Mouse (Mus musculus) thymus, postnatal 10 days (tissue): ENCODE measurements around the gene Ctsl.

ENCODE experiments used
- DNase-seq, 2 experiments: peaks; one replicate each; pipeline ENCODE4 v3.0.0; 2021; ENCODE audit warnings: low spot score in 2 of 2

The Ctsl gene

GRCm38 (mm10) chr13:64373695-64374094 is 3.0 kb upstream of the Ctsl start:
- no peak for DNase-seq

GRCm38 (mm10) chr13:64369805-64370172 is 901 bp downstream of the Ctsl start:
- DNase-seq, result peak in 1 of 2 experiments; percentile 34

GRCm38 (mm10) chr13:64368596-64368995 is 2.1 kb downstream of the Ctsl start:
- no peak for DNase-seq

DNA sequence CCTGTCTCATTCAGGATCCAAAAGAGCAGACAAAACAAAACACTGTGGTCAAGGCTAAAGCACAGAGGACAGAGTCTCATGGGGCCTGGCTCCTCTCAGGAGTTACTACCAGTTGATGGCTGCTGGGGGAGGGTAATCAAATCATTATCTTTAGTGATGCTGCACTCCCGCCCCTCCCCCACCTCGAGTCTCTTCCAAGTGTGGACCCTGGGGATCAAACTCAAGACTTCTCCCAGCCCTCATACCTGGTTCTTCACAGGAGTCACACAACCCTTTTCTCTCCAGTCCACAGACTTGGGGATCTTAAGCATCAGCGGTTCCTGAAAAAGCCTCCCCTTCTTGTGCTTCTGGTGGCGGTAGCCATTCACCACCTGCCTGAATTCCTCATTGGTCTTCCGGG is 3.1 kb downstream of the Ctsl start:
- no peak for DNase-seq

DNA sequence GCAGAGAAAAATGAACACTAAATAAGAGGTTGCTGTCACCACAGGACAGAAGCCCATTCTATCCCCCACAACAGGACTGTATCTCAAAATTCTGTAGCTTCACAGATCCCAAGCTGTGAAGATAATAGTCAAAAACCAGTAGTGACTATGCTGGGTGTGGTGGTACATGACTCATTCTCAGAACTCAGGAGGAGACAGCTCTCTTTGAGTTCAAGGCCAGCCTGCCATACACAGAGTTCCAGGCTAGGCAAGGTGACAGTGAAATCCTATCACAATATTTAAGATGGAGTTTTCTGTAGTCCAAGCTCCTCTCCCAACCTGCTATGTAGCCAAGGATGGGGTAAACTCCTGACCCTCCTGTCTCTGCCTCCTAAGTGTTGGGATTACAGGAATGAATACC is 5.4 kb downstream of the Ctsl start:
- DNase-seq, result no peak

- peak in 1 of 2 experiments; percentile 67 for DNase-seq
Measured at GRCm38 (mm10) chr13:64364258-64364657, 6.4 kb downstream of the Ctsl start.

DNA sequence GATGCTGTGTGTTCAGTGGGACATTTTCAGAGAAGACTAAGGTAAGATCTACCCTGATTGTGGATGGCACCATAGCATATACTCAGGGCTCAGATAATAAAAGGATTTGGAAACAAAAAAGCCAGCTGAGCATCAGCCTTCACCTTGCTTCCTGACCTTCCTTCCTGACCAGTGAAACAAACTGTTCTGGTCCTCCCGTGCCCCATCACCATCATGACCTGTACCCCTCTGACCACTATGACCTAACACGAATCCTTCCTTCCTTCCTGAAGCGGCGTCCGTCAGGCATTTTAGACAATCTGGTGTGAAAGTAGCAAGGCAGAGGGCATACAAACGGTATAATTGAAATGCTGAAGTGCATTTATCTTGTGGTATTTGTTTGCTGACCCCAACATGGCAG is 8.6 kb downstream of the Ctsl start:
- DNase-seq, result no peak

DNA sequence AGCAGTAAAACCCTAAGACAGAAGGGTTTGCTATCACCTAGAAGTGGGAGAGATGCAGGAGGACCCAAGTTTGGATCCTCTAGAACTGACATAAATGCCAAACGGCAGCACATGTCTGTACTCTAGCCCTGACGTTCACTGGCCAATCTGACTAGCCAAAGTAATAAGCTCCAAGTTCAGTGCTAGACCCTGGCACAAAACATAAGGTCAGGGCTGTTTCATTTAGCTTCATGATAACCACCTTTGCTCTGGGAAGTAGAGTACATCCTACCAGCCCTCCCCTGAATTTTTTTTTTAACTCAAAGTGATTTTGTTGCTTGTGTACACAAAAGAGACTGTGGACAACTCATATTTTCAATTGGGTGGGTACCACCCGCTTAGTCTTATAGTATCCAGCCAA is 9.7 kb downstream of the Ctsl start:
- DNase-seq, result no peak

DNA sequence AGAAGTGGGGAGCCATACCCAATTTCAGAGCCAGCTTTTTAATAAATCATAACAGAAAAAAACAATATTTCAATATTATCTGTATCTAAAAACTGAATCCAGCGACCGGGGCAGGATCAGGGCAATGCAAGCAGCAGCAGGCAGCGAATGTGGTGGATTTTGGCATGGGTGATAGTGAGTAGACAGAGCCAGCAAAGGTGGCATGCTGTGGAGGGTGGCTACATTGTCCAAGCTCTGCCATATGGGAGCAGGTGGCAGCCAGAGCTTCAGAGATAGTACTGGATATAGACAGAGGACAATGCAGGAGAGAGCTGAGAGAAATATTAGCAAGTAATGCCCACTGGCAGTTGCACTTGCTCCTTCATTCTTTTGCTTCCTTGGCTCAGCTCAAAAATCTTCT is 11.0 kb downstream of the Ctsl start:
- no peak for DNase-seq

GRCm38 (mm10) chr13:64358476-64358875 is 12.2 kb downstream of the Ctsl start:
- no peak for DNase-seq

GRCm38 (mm10) chr13:64357389-64357788 is 13.3 kb downstream of the Ctsl start:
- DNase-seq, result no peak

GRCm38 (mm10) chr13:64349474-64349873 is 21.2 kb downstream of the Ctsl start:
- DNase-seq, result no peak

DNA sequence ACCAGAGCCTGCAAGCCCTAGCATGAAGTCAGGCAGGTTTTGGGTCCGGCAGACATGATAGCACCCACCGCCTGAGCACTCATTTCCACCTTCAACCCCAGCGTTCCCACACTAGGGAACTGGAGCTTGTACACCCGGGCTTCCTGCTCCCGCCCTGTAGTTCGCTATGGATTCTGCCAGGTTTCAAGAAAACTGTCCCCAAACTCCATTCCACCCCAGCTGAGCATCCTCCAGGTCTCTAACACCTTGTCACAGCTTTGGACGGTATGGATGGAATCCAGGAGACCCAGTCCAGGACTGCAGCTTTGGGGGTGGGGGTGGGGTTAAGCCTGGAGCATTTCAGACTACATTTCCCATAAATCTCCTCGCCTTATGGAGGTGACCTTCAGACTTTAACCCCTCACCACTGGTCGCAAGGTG is 26.6 kb downstream of the Ctsl start:
- no peak for DNase-seq

GRCm38 (mm10) chr13:64343598-64343997 is 27.1 kb downstream of the Ctsl start:
- no peak for DNase-seq

DNA sequence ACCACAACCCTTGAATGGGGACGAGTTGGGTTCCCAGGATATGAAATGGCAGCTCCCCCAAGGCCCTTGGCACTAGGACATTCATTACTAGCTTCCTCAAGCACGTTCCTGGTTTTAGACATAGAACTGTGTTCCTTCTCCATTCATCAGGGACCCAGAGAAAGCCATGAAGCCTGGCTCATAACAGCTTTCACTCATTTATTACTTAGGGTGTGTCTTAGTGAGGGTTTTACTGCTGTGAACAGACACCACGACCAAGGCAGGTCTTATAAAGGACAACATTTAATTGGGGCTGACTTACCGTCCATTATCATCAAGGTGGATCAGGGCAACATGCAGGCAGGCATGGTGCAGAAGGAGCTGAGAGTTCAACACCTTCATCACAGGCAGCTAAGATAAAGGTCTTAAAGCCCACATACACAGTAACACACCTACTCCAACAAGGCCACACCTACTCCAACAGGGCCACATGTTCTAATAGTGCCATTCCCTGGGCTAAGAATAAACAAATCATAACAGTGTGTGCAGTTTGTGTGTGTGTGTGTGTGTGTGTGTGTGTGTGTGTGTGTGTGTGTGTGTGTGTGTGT is 35.1 kb downstream of the Ctsl start:
- no peak for DNase-seq

GRCm38 (mm10) chr13:64333102-64333501 is 37.6 kb downstream of the Ctsl start:
- no peak for DNase-seq

- no peak for DNase-seq
Measured at GRCm38 (mm10) chr13:64332321-64332720, 38.4 kb downstream of the Ctsl start.

DNA sequence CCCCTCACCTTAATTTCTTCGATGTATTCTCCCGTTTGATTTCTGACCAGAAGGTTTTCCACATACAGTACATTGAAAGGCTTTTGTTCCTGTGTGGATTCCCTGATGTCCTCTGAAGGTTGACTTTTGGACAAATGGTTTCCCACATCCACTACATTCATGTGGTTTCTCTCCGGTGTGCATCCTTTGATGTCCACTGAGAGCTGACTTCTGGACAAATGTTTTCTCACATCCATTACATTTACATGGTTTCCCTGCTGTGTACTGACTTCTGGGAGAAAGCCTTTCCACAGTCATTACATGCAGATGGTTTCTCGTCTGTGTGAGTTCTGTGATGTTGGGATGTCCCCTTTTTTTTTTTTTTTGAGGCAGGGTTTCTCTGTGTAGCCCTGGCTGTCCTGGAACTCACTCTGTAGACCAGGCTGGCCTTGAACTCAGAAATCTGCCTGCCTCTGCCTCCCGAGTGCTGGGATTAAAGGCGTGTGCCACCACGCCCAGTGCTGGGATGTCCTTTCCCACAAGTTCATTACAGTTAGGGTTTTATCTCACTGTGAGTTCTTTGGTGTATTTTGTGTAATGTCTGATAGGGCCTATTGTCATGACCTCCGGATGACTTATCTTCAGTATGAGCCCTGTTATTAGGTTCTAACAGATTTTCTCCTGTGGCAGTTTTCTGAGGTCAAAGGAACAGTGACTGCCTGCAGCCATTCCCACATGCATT is 48.0 kb downstream of the Ctsl start:
- DNase-seq, result no peak

GRCm38 (mm10) chr13:64320334-64320733 is 50.4 kb downstream of the Ctsl start:
- no peak for DNase-seq

- no peak for DNase-seq
Measured at GRCm38 (mm10) chr13:64319782-64320181, 50.9 kb downstream of the Ctsl start.

DNA sequence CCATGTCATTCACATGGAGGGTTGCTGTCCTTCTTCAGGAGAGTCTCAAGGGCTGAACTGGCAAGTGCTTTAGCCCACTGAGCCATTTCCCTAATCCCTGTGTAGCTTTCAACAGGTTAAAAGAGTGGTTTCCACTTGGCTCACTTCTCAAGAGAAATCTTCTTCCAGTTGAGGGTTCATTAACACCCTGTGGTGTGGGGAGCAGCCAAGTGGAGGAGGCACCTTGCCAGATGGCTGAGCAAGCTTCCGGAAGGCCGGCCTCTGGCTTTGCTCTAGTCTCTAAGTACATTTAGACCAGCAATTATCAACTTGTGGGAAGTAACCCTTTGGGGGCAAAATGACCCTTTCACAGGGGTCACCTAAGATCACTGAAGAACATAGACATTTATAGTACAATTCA is 52.3 kb downstream of the Ctsl start:
- DNase-seq, result no peak

DNA sequence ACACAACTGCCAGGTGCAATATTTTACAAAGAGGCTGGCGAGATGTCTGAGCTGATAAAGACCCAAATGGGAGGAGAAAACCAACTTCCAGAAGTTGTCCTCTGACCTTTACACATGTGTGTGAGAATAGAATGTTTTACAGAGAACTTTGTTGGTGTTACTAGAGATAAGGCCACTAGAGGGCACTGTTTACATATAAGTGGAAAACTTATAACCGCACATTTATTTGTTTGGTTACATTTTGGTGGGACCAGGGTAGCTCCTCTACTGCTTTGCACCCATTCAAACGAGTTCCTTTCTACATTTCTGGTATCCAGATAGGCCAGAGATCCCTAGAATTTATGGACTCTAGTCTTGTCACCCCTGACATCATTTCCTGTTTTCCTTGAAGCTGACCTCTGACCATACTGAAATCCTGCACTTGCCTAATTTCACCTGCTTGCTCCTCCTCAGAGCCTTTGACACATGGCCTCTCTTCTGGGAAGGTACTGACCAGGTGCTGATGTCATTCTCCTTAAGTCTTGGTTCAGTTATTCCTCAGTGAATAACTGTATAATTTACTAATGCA is 55.1 kb downstream of the Ctsl start:
- peak in 1 of 2 experiments; percentile 76 for DNase-seq

DNA sequence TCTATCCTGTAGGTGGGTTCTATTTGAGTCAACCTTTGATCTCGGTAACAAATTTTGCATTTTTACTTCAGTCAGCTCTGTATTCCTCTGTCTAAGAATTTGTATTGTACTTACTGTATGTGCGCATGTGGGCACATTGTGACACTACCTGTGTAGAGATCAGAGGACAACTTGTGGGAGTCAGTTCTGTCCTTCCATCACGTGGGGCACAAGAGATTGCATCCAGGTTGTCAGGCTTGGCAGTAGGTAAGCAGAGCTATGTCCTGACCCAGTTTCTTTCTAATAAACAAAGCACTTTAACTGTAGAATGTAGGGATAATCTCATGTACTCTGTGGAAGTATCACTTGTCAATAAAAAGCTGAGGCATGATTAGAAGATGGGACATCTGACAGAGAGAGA is 56.6 kb downstream of the Ctsl start:
- no peak for DNase-seq

DNA sequence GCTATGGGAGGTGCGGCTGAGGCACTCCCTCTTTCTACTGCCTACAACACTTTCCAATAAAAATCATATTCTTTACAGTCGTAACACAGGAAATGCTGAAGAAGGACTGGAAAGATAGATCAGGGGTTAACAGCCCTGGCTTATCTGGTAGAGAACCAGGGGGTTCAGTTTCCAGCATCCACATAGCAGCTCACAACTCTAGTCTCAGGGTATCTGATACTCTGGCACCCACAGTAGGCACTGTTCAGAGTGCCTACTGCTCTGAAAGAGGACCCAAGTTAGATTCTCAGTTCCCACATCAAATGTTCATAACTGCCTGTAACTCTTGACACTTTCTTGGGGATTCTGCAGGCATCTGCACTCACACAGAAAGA is 57.8 kb downstream of the Ctsl start:
- no peak for DNase-seq
